Mouse (Mus musculus) lung, postnatal 0 days (tissue): ENCODE measurements around the gene Aktip.

Source experiments
- CTCF ChIP-seq: IDR thresholded peaks from 2 replicates; pipeline ENCODE4 v1.5.1; 2016; ENCODE audit warnings: antibody characterized with exemption, mild to moderate bottlenecking
- EP300 ChIP-seq: IDR thresholded peaks from 2 replicates; pipeline ENCODE4 v1.6.1; 2016; ENCODE audit warnings: antibody characterized with exemption, mild to moderate bottlenecking, control low read depth

- TF ChIP-seq CTCF (no peak), EP300 (no peak)
These were observed 18.5 kb upstream of the Aktip start for GRCm38 (mm10) chr8:91218271-91218670.
